11 mouse cellular contexts compared by ENCODE assay signal in the genomic region with DNA sequence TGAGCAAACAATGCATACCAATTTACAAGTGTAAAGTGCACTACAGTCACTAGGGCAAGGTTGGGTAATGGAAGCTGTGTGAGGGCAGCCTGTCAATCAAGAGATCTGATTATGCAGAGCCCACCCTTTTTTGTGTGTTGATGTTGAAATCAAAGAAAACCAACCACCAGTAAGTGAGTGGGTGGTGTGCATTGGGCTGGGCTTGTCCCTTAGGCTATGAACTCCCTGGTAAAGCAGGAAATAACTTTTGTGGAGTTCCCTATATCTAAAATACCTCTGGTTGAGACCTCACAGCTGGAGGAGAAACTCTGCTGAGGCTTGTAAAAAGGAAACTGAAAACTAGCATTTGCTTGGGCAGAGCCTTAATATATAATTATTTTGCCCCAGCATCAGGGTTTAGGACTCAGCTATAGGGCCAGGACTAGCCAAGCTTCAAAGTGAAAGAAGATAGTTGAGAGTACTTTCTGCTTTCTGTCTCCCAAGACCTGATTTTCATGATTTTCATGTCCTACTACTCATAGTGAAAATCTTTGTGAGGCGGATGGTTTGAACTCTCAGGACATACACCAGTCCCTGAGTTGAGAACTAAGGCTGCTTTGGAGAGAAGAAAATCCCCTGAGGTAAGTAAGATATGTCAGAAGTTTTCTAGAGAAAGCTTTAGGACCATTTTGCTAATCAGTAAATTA. TPM values are rescaled to one million over a fixed set of nuclear protein-coding genes. Genes with fewer than 3 reads are reported as not detected.
DNase-seq lines count a peak whose midpoint lies in the region; ATAC-seq and TF ChIP-seq lines count a peak whose summit lies in the region.
"Had no signal": no experiment of that assay in that cellular context is flagged by ENCODE, and none has a peak within 500 bp of the region (broad histone marks: within the 10 kb centered on the region; RNA-seq: fewer than 3 reads in every experiment).

No protein-coding gene starts in this region.

- H3K27ac ChIP-seq in spleen, adult 2 months (ENCODE audit: insufficient read depth, low read length), result peak overlapping the region; percentile 45; the same call in 1 of the 2 replicates
- H3K27ac ChIP-seq in liver, embryonic 14.5 days, result no peak overlapping the region
- peak overlapping the region; percentile 34; the same call in 1 of the 2 replicates for H3K27ac ChIP-seq in stomach, embryonic 16.5 days (ENCODE audit: low read length)
- H3K27ac ChIP-seq: lung, embryonic 15.5 days had no signal

- intact Hi-C loops in left cerebral cortex, postnatal 14 days (cut with DNase I), result no loop called here

- no peak for TF ChIP-seq POLR2A in spleen, adult 2 months (IDR thresholded peaks at IDR 0.05; ENCODE audit: low read depth, low read length)

- no peaks in the 10 kb centered on the region for H3K9me3 ChIP-seq in liver, embryonic 14.5 days (ENCODE audit: control insufficient read depth, low read length)
- no peaks in the 10 kb centered on the region for H3K9me3 ChIP-seq in stomach, embryonic 16.5 days (replicated peaks; ENCODE audit: control insufficient read depth, low read length)
- H3K9me3 ChIP-seq: lung, embryonic 15.5 days had no signal

- H3K9ac ChIP-seq in liver, embryonic 14.5 days (replicated peaks), result no peak overlapping the region
- H3K9ac ChIP-seq in stomach, embryonic 16.5 days (ENCODE audit: low read length), result no peak overlapping the region
- H3K9ac ChIP-seq: lung, embryonic 15.5 days had no signal

- no peaks in the 10 kb centered on the region for H3K36me3 ChIP-seq in spleen, adult 2 months (ENCODE audit: control insufficient read depth, insufficient read depth, low read length)
- no peaks in the 10 kb centered on the region for H3K36me3 ChIP-seq in liver, embryonic 14.5 days (replicated peaks; ENCODE audit: control insufficient read depth, insufficient read depth, low read depth)
- H3K36me3 ChIP-seq in stomach, embryonic 16.5 days (ENCODE audit: control insufficient read depth, insufficient read depth, low read length), result no peaks in the 10 kb centered on the region
- H3K36me3 ChIP-seq: lung, embryonic 15.5 days had no signal

- H3K4me3 ChIP-seq in spleen, adult 2 months (ENCODE audit: extremely low read depth, insufficient read depth, insufficient read length), result no peak overlapping the region
- H3K4me3 ChIP-seq in liver, embryonic 14.5 days (ENCODE audit: insufficient read depth in 1 of 2, low read depth in 2 of 2, low read length in 2 of 2), result no peak overlapping the region
- no peak overlapping the region for H3K4me3 ChIP-seq in stomach, embryonic 16.5 days (replicated peaks; ENCODE audit: low read length)
- H3K4me3 ChIP-seq: lung, embryonic 15.5 days had no signal

- 71% methylated on average over 1 of the region's 1 CpGs for WGBS in spleen, adult 2 months
- WGBS in liver, embryonic 14.5 days (ENCODE audit: insufficient replicate concordance), result 50% methylated on average over 1 of the region's 1 CpGs
- WGBS in stomach, embryonic 16.5 days, result 58% methylated on average over 1 of the region's 1 CpGs

- TF ChIP-seq EP300 in liver, embryonic 14.5 days (IDR thresholded peaks at IDR 0.05; ENCODE audit: low read depth), result no peak

- ATAC-seq in liver, embryonic 14.5 days (ENCODE audit: insufficient read depth), result peak; percentile 62
- ATAC-seq in stomach, embryonic 16.5 days (ENCODE audit: insufficient read depth, low FRiP score), result peak; percentile 82; the same call in 1 of the 2 replicates
- ATAC-seq: hindbrain, embryonic 16.5 days had no signal

- DNase-seq in adrenal gland, adult 2 months, result peak; percentile 2
- no peak for DNase-seq in adrenal gland, postnatal 10 days
- no peak for DNase-seq in spleen, adult 2 months (ENCODE audit: low read depth in 1 of 2, low spot score in 2 of 2)
- DNase-seq in spleen, adult 12 weeks (ENCODE audit: low spot score), result no peak
- DNase-seq in liver, embryonic 14.5 days (ENCODE audit: low read depth in 3 of 3, low spot score in 3 of 3), result peak in 1 of 3 experiments; percentile 6
- DNase-seq in left cerebral cortex, postnatal 14 days (ENCODE audit: low spot score in 2 of 2), result no peak
- DNase-seq in left cerebral cortex, adult 18-20 months (ENCODE audit: low spot score in 2 of 2), result no peak
- DNase-seq: adrenal gland, adult 8-10 months had no signal

- TF ChIP-seq CTCF in spleen, adult 2 months (IDR thresholded peaks at IDR 0.05; ENCODE audit: extremely low read depth, insufficient read depth, insufficient read length, insufficient replicate concordance), result no peak
- TF ChIP-seq CTCF in liver, embryonic 14.5 days (IDR thresholded peaks at IDR 0.05; ENCODE audit: low read depth), result no peak

- no peaks in the 10 kb centered on the region for H3K27me3 ChIP-seq in spleen, adult 2 months (ENCODE audit: control insufficient read depth, insufficient read depth, low read length)
- H3K27me3 ChIP-seq in liver, embryonic 14.5 days (ENCODE audit: control insufficient read depth, insufficient read depth, low read length), result no peaks in the 10 kb centered on the region
- no peaks in the 10 kb centered on the region for H3K27me3 ChIP-seq in stomach, embryonic 16.5 days (ENCODE audit: control insufficient read depth, insufficient read depth, low read length)
- H3K27me3 ChIP-seq: lung, embryonic 15.5 days had no signal

- H3K4me1 ChIP-seq in spleen, adult 2 months (ENCODE audit: control insufficient read depth, insufficient read depth, insufficient read length), result no peaks in the 10 kb centered on the region; the same call in 1 of the 2 replicates
- H3K4me1 ChIP-seq in liver, embryonic 14.5 days (replicated peaks; ENCODE audit: control insufficient read depth in 2 of 2, insufficient read depth in 2 of 2, low read length in 1 of 2), result peaks cover 0 to 2% of the 10 kb centered on the region in 2 experiments; a peak in 1 of 4 replicates
- H3K4me1 ChIP-seq in stomach, embryonic 16.5 days (ENCODE audit: control insufficient read depth, insufficient read depth, low read length), result 0 out of 2 replicates have a peak, but pooled peaks cover 3% of the 10 kb centered on the region
- H3K4me1 ChIP-seq: lung, embryonic 15.5 days had no signal

- H3K4me2 ChIP-seq in liver, embryonic 14.5 days (ENCODE audit: low read depth), result no peak overlapping the region
- no peak overlapping the region for H3K4me2 ChIP-seq in stomach, embryonic 16.5 days (ENCODE audit: low read depth, low read length)
- H3K4me2 ChIP-seq: lung, embryonic 15.5 days had no signal

RNA-seq across cellular contexts. Expression of gene Cadm3, which starts 51.6 kb away (rescaled TPM):
- total RNA-seq in adrenal gland, adult 2 months (2021), result 1 to 10 TPM; 3.9 to 6.1 TPM
- polyA plus RNA-seq in adrenal gland, adult 2 months (2012; rRNA removed), result 6.8 and 9.3 TPM in 2 replicates
- 10 to 100 TPM; 13.5 to 19.4 TPM for total RNA-seq in adrenal gland, postnatal 10 days (2021)
- polyA plus RNA-seq in spleen, adult 2 months (2012; rRNA removed), result 5.1 and 9.6 TPM in 2 replicates
- 0.42 and 0.44 TPM in 2 replicates for polyA plus RNA-seq in liver, embryonic 14.5 days (2012; rRNA removed)
- 0.87 and 0.89 TPM in 2 replicates for polyA plus RNA-seq in liver, embryonic 14.5 days (2014; fragmentation: Nextera tagmentation; extraction: Ambion mirVana)
- 3.0 and 3.3 TPM in 2 replicates for polyA plus RNA-seq in stomach, embryonic 16.5 days (2015; fragmentation: Nextera tagmentation; extraction: Ambion mirVana)
- 100 to 1,000 TPM; 482 to 514 TPM for total RNA-seq in left cerebral cortex, postnatal 14 days (2021)
- 100 to 1,000 TPM; 403 to 436 TPM for total RNA-seq in left cerebral cortex, adult 18-20 months (2021)

Comparison
In these comparisons a context has a peak if more than half of its experiments do, and no peak if none do; other contexts are left out.
1. RNA of gene Cadm3, which starts 51.6 kb away (total RNA-seq): 482 to 514 TPM in left cerebral cortex, postnatal 14 days and 403 to 436 TPM in left cerebral cortex, adult 18-20 months; 13.5 to 19.4 TPM in adrenal gland, postnatal 10 days and 3.9 to 6.1 TPM in adrenal gland, adult 2 months; every median in the first group is over 10 times any median in the second.